Mouse (Mus musculus) liver, adult 2 months (tissue): ENCODE results near the gene Sdf2l1.

ENCODE experiments used
- CTCF ChIP-seq: fragments of 200-500 bp; IDR thresholded peaks from 2 replicates; pipeline ENCODE4 v1.5.1; 2011; ENCODE audit warnings: low read depth, low read length, control low read depth
- POLR2A ChIP-seq: fragments of 200-500 bp; IDR thresholded peaks from 2 replicates; pipeline ENCODE4 v1.6.1; 2011; ENCODE audit warnings: low read length, control low read depth; ENCODE audit not compliant: insufficient read depth; ENCODE audit errors: extremely low read depth

GRCm38 (mm10) chr16:17147391-17147929, 15.3 kb upstream of the Sdf2l1 start:
- TF ChIP-seq POLR2A (no peak), CTCF (no peak)
